Mouse (Mus musculus): Measurements from ENCODE around the gene Slitrk5. TPM values are rescaled to one million over a fixed set of nuclear protein-coding genes. Genes with fewer than 3 reads are reported as not detected.
"Not testable (repeated sequence)": the region's sequence is repeated elsewhere in the genome, so short reads cannot be mapped to it uniquely, and the experiment has no call there.

Gene Slitrk5
- polyA plus RNA-seq, 1 experiment from 2014 or later: 1.1 TPM

GRCm38 (mm10) chr14:111677361-111678070, 2.6 kb downstream of the Slitrk5 start:
- peak overlapping the region; percentile 97 for H3K4me2 ChIP-seq (replicated peaks; ENCODE audit: low read depth)
- no peak overlapping the region for H3K27ac ChIP-seq (replicated peaks)
- H3K36me3 ChIP-seq (ENCODE audit: control insufficient read depth, insufficient read depth, low read length): no peaks in the 10 kb centered on the region
- no peaks in the 10 kb centered on the region for H3K9me3 ChIP-seq (ENCODE audit: control insufficient read depth, low read length)
- H3K9ac ChIP-seq (ENCODE audit: low read length): no peak overlapping the region
- ATAC-seq (ENCODE audit: low FRiP score, low TSS enrichment): no peak
- DNase-seq (ENCODE audit: low spot score): peak; percentile 11
- TF ChIP-seq EP300 (optimal IDR thresholded peaks at IDR 0.05) (no peak), CTCF (IDR thresholded peaks at IDR 0.05; ENCODE audit: low read depth) (no peak)
- peaks cover 12% of the 10 kb centered on the region for H3K4me1 ChIP-seq (replicated peaks; ENCODE audit: control insufficient read depth, insufficient read depth)
- peak overlapping the region; percentile 62 for H3K4me3 ChIP-seq (ENCODE audit: low read depth, low read length)
- WGBS: 7% methylated on average over 17 of the region's 17 CpGs
- no peaks in the 10 kb centered on the region for H3K27me3 ChIP-seq (ENCODE audit: control insufficient read depth, insufficient read depth, low read length)

DNA sequence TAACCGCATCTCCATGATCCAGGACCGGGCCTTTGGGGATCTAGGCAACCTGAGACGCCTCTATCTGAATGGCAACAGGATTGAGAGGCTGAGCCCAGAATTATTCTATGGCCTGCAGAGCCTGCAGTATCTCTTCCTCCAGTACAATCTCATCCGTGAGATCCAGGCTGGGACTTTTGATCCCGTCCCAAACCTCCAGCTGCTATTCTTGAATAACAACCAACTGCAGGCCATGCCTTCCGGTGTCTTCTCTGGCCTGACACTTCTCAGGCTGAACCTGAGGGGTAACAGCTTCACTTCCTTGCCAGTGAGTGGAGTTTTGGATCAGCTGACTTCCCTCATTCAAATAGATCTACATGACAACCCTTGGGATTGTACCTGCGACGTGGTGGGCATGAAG, 5.4 kb downstream of the Slitrk5 start:
- H3K27ac ChIP-seq (replicated peaks): no peak overlapping the region
- no peak for ATAC-seq (ENCODE audit: low FRiP score, low TSS enrichment)
- no peaks in the 10 kb centered on the region for H3K27me3 ChIP-seq (ENCODE audit: control insufficient read depth, insufficient read depth, low read length)
- no peak overlapping the region for H3K9ac ChIP-seq (ENCODE audit: low read length)
- TF ChIP-seq CTCF (IDR thresholded peaks at IDR 0.05; ENCODE audit: low read depth): no peak
- no peak for TF ChIP-seq EP300 (optimal IDR thresholded peaks at IDR 0.05)
- no peaks in the 10 kb centered on the region for H3K36me3 ChIP-seq (ENCODE audit: control insufficient read depth, insufficient read depth, low read length)
- H3K4me2 ChIP-seq (replicated peaks; ENCODE audit: low read depth): no peak overlapping the region
- WGBS: 56% methylated on average over 8 of the region's 8 CpGs
- DNase-seq (ENCODE audit: low spot score): no peak
- H3K9me3 ChIP-seq (ENCODE audit: control insufficient read depth, low read length): no peaks in the 10 kb centered on the region
- H3K4me1 ChIP-seq (replicated peaks; ENCODE audit: control insufficient read depth, insufficient read depth): peaks cover 12% of the 10 kb centered on the region
- H3K4me3 ChIP-seq (ENCODE audit: low read depth, low read length): no peak overlapping the region

DNA sequence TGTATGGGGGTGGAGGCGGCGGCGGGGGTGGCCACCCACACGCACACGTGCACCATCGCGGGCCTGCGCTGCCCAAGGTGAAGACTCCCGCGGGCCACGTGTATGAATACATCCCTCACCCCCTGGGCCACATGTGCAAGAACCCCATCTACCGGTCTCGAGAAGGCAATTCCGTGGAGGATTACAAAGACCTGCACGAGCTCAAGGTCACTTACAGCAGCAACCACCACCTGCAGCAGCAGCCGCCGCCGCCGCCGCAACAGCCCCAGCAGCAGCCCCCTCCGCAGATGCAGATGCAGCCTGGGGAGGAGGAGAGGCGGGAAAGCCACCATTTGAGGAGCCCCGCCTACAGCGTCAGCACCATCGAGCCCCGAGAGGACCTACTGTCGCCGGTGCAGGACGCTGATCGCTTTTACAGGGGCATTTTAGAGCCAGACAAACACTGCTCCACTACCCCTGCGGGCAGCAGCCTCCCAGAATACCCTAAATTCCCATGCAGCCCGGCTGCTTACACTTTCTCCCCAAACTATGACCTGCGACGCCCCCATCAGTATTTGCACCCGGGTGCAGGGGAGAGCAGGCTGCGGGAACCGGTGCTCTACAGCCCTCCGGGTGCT, 6.3 kb downstream of the Slitrk5 start:
- peak; percentile 19 for DNase-seq (ENCODE audit: low spot score)

GRCm38 (mm10) chr14:111681773-111682172, 6.9 kb downstream of the Slitrk5 start:
- 2% methylated on average over 13 of the region's 13 CpGs for WGBS
- TF ChIP-seq CTCF (IDR thresholded peaks at IDR 0.05; ENCODE audit: low read depth) (no peak), EP300 (optimal IDR thresholded peaks at IDR 0.05) (no peak)
- DNase-seq (ENCODE audit: low spot score): no peak
- H3K4me3 ChIP-seq (ENCODE audit: low read depth, low read length): peak overlapping the region; percentile 51
- no peak for ATAC-seq (ENCODE audit: low FRiP score, low TSS enrichment)
- peak overlapping the region; percentile 23; the same call in 1 of the 2 replicates for H3K9ac ChIP-seq (ENCODE audit: low read length)
- H3K27ac ChIP-seq (replicated peaks): no peak overlapping the region
- no peaks in the 10 kb centered on the region for H3K36me3 ChIP-seq (ENCODE audit: control insufficient read depth, insufficient read depth, low read length)
- no peaks in the 10 kb centered on the region for H3K27me3 ChIP-seq (ENCODE audit: control insufficient read depth, insufficient read depth, low read length)
- peak overlapping the region; percentile 78 for H3K4me2 ChIP-seq (replicated peaks; ENCODE audit: low read depth)
- peaks cover 10% of the 10 kb centered on the region for H3K4me1 ChIP-seq (replicated peaks; ENCODE audit: control insufficient read depth, insufficient read depth)
- H3K9me3 ChIP-seq (ENCODE audit: control insufficient read depth, low read length): no peaks in the 10 kb centered on the region

More for the DNA sequence above, 6.3 kb downstream of the Slitrk5 start:
- Histone ChIP-seq H3K36me3 (ENCODE audit: control insufficient read depth, insufficient read depth, low read length) (no peaks in the 10 kb centered on the region), H3K9me3 (ENCODE audit: control insufficient read depth, low read length) (no peaks in the 10 kb centered on the region), H3K9ac (ENCODE audit: low read length) (peak overlapping the region; percentile 38), H3K4me2 (replicated peaks; ENCODE audit: low read depth) (peak overlapping the region; percentile 78), H3K27me3 (ENCODE audit: control insufficient read depth, insufficient read depth, low read length) (no peaks in the 10 kb centered on the region), H3K4me3 (ENCODE audit: low read depth, low read length) (peak overlapping the region; percentile 51), H3K4me1 (replicated peaks; ENCODE audit: control insufficient read depth, insufficient read depth) (peaks cover 12% of the 10 kb centered on the region), H3K27ac (replicated peaks) (no peak overlapping the region)
- 0 out of 2 replicates have a peak, but pooled peaks have one; percentile 16 for TF ChIP-seq CTCF (IDR thresholded peaks at IDR 0.05; ENCODE audit: low read depth)
- TF ChIP-seq EP300 (optimal IDR thresholded peaks at IDR 0.05): no peak
- WGBS: 1% methylated on average over 34 of the region's 38 CpGs
- ATAC-seq (ENCODE audit: low FRiP score, low TSS enrichment): no peak

- TF ChIP-seq EP300 (optimal IDR thresholded peaks at IDR 0.05) (no peak), CTCF (IDR thresholded peaks at IDR 0.05; ENCODE audit: low read depth) (no peak)
- Histone ChIP-seq H3K4me3 (ENCODE audit: low read depth, low read length) (no peak overlapping the region), H3K4me2 (replicated peaks; ENCODE audit: low read depth) (no peak overlapping the region), H3K4me1 (replicated peaks; ENCODE audit: control insufficient read depth, insufficient read depth) (peaks cover 7% of the 10 kb centered on the region; the same call in 1 of the 2 replicates), H3K9ac (ENCODE audit: low read length) (no peak overlapping the region), H3K9me3 (ENCODE audit: control insufficient read depth, low read length) (no peaks in the 10 kb centered on the region), H3K27ac (replicated peaks) (no peak overlapping the region), H3K27me3 (ENCODE audit: control insufficient read depth, insufficient read depth, low read length) (no peaks in the 10 kb centered on the region), H3K36me3 (ENCODE audit: control insufficient read depth, insufficient read depth, low read length) (no peaks in the 10 kb centered on the region)
- 72% methylated on average over 4 of the region's 4 CpGs for WGBS
- DNase-seq (ENCODE audit: low spot score) (no peak), ATAC-seq (ENCODE audit: low FRiP score, low TSS enrichment) (no peak)
Measured at GRCm38 (mm10) chr14:111683543-111683942, 8.6 kb downstream of the Slitrk5 start.

DNA sequence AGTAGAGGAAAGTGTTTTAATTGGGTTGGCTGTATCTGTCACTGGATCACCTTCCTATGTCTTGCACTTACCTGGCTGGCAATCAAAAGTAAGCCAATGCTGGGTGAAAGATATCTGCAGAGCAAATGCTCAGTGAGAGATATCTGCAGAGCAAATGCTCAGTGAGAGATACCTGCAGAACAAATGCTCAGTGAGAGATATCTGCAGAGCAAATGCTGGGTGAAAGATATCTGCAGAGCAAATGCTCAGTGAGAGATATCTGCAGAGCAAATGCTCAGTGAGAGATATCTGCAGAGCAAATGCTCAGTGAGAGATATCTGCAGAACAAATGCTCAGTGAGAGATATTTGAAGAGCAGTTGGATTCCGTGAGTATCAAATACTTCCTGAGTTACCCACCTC, 15.2 kb downstream of the Slitrk5 start:
- not testable (repeated sequence) for H3K4me2 ChIP-seq (replicated peaks; ENCODE audit: low read depth); H3K4me3 ChIP-seq (ENCODE audit: low read depth, low read length); DNase-seq (ENCODE audit: low spot score); ATAC-seq (ENCODE audit: low FRiP score, low TSS enrichment); H3K27ac ChIP-seq (replicated peaks); H3K4me1 ChIP-seq (replicated peaks; ENCODE audit: control insufficient read depth, insufficient read depth); H3K9me3 ChIP-seq (ENCODE audit: control insufficient read depth, low read length); H3K27me3 ChIP-seq (ENCODE audit: control insufficient read depth, insufficient read depth, low read length); H3K9ac ChIP-seq (ENCODE audit: low read length); H3K36me3 ChIP-seq (ENCODE audit: control insufficient read depth, insufficient read depth, low read length)
- WGBS: 57% methylated on average over 1 of the region's 1 CpGs
